Mouse (Mus musculus) forebrain, embryonic 13.5 days (tissue): ENCODE data around the gene Slco4a1. TPM values are rescaled to one million over a fixed set of nuclear protein-coding genes. Genes with fewer than 3 reads are reported as not detected.

ENCODE experiments used
- ATAC-seq: fragments of 200-750 bp; cut with Nextera tagmentation; 2 replicates; pipeline ENCODE4 v1.8.0; 2017
- H3K27ac ChIP-seq: fragments of 300-500 bp; sonication (generic); 2 replicates; pipeline ENCODE4 v1.5.1; 2015; ENCODE audit warnings: inconsistent platforms, mild to moderate bottlenecking, moderate library complexity
- H3K27me3 ChIP-seq: fragments of 300-500 bp; sonication (generic); 2 replicates; pipeline ENCODE4 v1.6.1; 2015; ENCODE audit warnings: mild to moderate bottlenecking, inconsistent platforms
- H3K36me3 ChIP-seq: fragments of 300-500 bp; sonication (generic); 2 replicates; pipeline ENCODE4 v1.6.1; 2015; ENCODE audit warnings: mild to moderate bottlenecking, inconsistent platforms; ENCODE audit not compliant: poor library complexity, severe bottlenecking
- H3K4me1 ChIP-seq: fragments of 300-500 bp; sonication (generic); 2 replicates; pipeline ENCODE4 v1.6.1; 2015; ENCODE audit warnings: inconsistent platforms
- H3K4me2 ChIP-seq: fragments of 300-500 bp; sonication (generic); 2 replicates; pipeline ENCODE4 v1.6.1; 2015; ENCODE audit warnings: inconsistent platforms, mild to moderate bottlenecking, moderate library complexity
- H3K4me3 ChIP-seq: fragments of 300-500 bp; sonication (generic); 2 replicates; pipeline ENCODE4 v1.5.1; 2015; ENCODE audit warnings: mild to moderate bottlenecking, inconsistent platforms
- H3K9ac ChIP-seq: fragments of 300-500 bp; sonication (generic); 2 replicates; pipeline ENCODE4 v1.6.1; 2015; ENCODE audit warnings: mild to moderate bottlenecking, inconsistent platforms
- H3K9me3 ChIP-seq: fragments of 300-500 bp; sonication (generic); replicated peaks from 2 replicates; pipeline ENCODE4 v1.6.1; 2016; ENCODE audit warnings: inconsistent platforms
- WGBS: fragments of 180-500 bp; shearing (Covaris S2); methylation state at CpG from one replicate; pipeline ENCODE4 v1.1.7; 2015; 5-methylcytosine and 5-hydroxymethylcytosine counted together
- polyA plus RNA-seq: library from polyadenylated mRNA; unstranded; fragments of >200 nt; fragmentation: Nextera tagmentation; extraction: Ambion mirVana; gene quantifications from 2 replicates; pipeline ENCODE4 v1.2.1, GENCODE M21; 2015

Gene Slco4a1
- polyA plus RNA-seq, 1 experiment from 2014 or later, result 1.1 TPM

- Histone ChIP-seq H3K4me1 (peaks cover 52% of the 10 kb centered on the region), H3K9ac (no peak overlapping the region), H3K4me2 (no peak overlapping the region), H3K27me3 (peaks cover 3% of the 10 kb centered on the region; the same call in 1 of the 2 replicates), H3K27ac (peak overlapping the region; percentile 32), H3K36me3 (no peaks in the 10 kb centered on the region), H3K9me3 (no peaks in the 10 kb centered on the region), H3K4me3 (no peak overlapping the region)
- ATAC-seq, result no peak
- 64% methylated on average over 4 of the region's 4 CpGs for WGBS
Observed at GRCm38 (mm10) chr2:180484882-180485281, 28.8 kb downstream of the Slco4a1 start.

- no peak for ATAC-seq
- H3K4me1 ChIP-seq, result peaks cover 52% of the 10 kb centered on the region
- no peaks in the 10 kb centered on the region for H3K36me3 ChIP-seq
- H3K27ac ChIP-seq, result peak overlapping the region; percentile 32
- WGBS, result 36% methylated on average over 3 of the region's 3 CpGs
- H3K27me3 ChIP-seq, result peaks cover 3% of the 10 kb centered on the region; the same call in 1 of the 2 replicates
- no peak overlapping the region for H3K4me3 ChIP-seq
- no peak overlapping the region for H3K4me2 ChIP-seq
- H3K9ac ChIP-seq, result no peak overlapping the region
- no peaks in the 10 kb centered on the region for H3K9me3 ChIP-seq
Observed at GRCm38 (mm10) chr2:180485306-180485705, 29.3 kb downstream of the Slco4a1 start.

GRCm38 (mm10) chr2:180488210-180488751 lies 32.2 kb downstream of the Slco4a1 start:
- Histone ChIP-seq H3K4me2 (peak overlapping the region; percentile 58), H3K27me3 (0 out of 2 replicates have a peak, but pooled peaks cover 3% of the 10 kb centered on the region), H3K9me3 (no peaks in the 10 kb centered on the region), H3K27ac (peak overlapping the region; percentile 81), H3K4me1 (peaks cover 30% of the 10 kb centered on the region), H3K4me3 (peak overlapping the region; percentile 28), H3K36me3 (no peaks in the 10 kb centered on the region), H3K9ac (peak overlapping the region; percentile 32; the same call in 1 of the 2 replicates)
- ATAC-seq, result peak; percentile 81
- 3% methylated on average over 17 of the region's 17 CpGs for WGBS

GRCm38 (mm10) chr2:180495906-180496305 lies 39.9 kb downstream of the Slco4a1 start:
- no peak for ATAC-seq
- WGBS, result 82% methylated on average over 8 of the region's 8 CpGs
- Histone ChIP-seq H3K27ac (no peak overlapping the region), H3K4me2 (no peak overlapping the region), H3K9ac (no peak overlapping the region), H3K4me3 (no peak overlapping the region), H3K27me3 (peaks cover 38% of the 10 kb centered on the region), H3K4me1 (peaks cover 23% of the 10 kb centered on the region), H3K36me3 (no peaks in the 10 kb centered on the region), H3K9me3 (no peaks in the 10 kb centered on the region)

GRCm38 (mm10) chr2:180499741-180500140 lies 43.7 kb downstream of the Slco4a1 start, which contains the start of gene Ntsr1:
TSS of gene Ntsr1 (plus strand) at chr2:180499976.
- Histone ChIP-seq H3K36me3 (no peaks in the 10 kb centered on the region), H3K9ac (peak within 1 kb of the TSS; percentile 67), H3K9me3 (no peaks in the 10 kb centered on the region), H3K4me2 (peak within 1 kb of the TSS; percentile 75), H3K4me1 (peaks cover 36% of the 10 kb centered on the region), H3K4me3 (peak within 1 kb of the TSS; percentile 41), H3K27me3 (peaks cover 58% of the 10 kb centered on the region), H3K27ac (no peak within 1 kb of the TSS)
- under 1% methylated on average over 30 of the region's 30 CpGs for WGBS
- peak; percentile 52 for ATAC-seq

- ATAC-seq, result no peak; the same call in 1 of the 2 replicates
- peaks cover 53% of the 10 kb centered on the region for H3K27me3 ChIP-seq
- no peaks in the 10 kb centered on the region for H3K36me3 ChIP-seq
- WGBS, result 42% methylated on average over 13 of the region's 13 CpGs
- peak overlapping the region; percentile 41 for H3K4me3 ChIP-seq
- no peak overlapping the region for H3K27ac ChIP-seq
- no peaks in the 10 kb centered on the region for H3K9me3 ChIP-seq
- peak overlapping the region; percentile 75 for H3K4me2 ChIP-seq
- no peak overlapping the region for H3K9ac ChIP-seq
- peaks cover 36% of the 10 kb centered on the region for H3K4me1 ChIP-seq
Observed at GRCm38 (mm10) chr2:180500726-180501125, 44.7 kb downstream of the Slco4a1 start.

- Histone ChIP-seq H3K4me3 (no peak overlapping the region; the same call in 1 of the 2 replicates), H3K4me2 (peak overlapping the region; percentile 75), H3K36me3 (no peaks in the 10 kb centered on the region), H3K9me3 (no peaks in the 10 kb centered on the region), H3K4me1 (peaks cover 40% of the 10 kb centered on the region), H3K9ac (no peak overlapping the region), H3K27ac (no peak overlapping the region), H3K27me3 (peaks cover 53% of the 10 kb centered on the region)
- 0 out of 2 replicates have a peak, but pooled peaks have one; percentile 9 for ATAC-seq
- 41% methylated on average over 9 of the region's 9 CpGs for WGBS
Observed at GRCm38 (mm10) chr2:180501217-180501967, 45.3 kb downstream of the Slco4a1 start.

GRCm38 (mm10) chr2:180506281-180506680 lies 50.2 kb downstream of the Slco4a1 start:
- 10% methylated on average over 5 of the region's 5 CpGs for WGBS
- H3K4me2 ChIP-seq, result peak overlapping the region; percentile 25; the same call in 1 of the 2 replicates
- no peak overlapping the region for H3K9ac ChIP-seq
- no peak overlapping the region for H3K4me3 ChIP-seq
- H3K36me3 ChIP-seq, result no peaks in the 10 kb centered on the region
- peak overlapping the region; percentile 67 for H3K27ac ChIP-seq
- peaks cover 35% of the 10 kb centered on the region for H3K4me1 ChIP-seq
- H3K27me3 ChIP-seq, result peaks cover 16% of the 10 kb centered on the region
- ATAC-seq, result peak; percentile 29; the same call in 1 of the 2 replicates
- no peaks in the 10 kb centered on the region for H3K9me3 ChIP-seq

- Histone ChIP-seq H3K36me3 (no peaks in the 10 kb centered on the region), H3K27me3 (peaks cover 4% of the 10 kb centered on the region; the same call in 1 of the 2 replicates), H3K4me3 (no peak overlapping the region), H3K27ac (no peak overlapping the region), H3K9ac (no peak overlapping the region), H3K9me3 (no peaks in the 10 kb centered on the region), H3K4me1 (peaks cover 43% of the 10 kb centered on the region), H3K4me2 (no peak overlapping the region)
- ATAC-seq, result no peak
- 48% methylated on average over 14 of the region's 14 CpGs for WGBS
Observed at GRCm38 (mm10) chr2:180508455-180509115, 52.5 kb downstream of the Slco4a1 start.

GRCm38 (mm10) chr2:180510867-180511266 lies 54.8 kb downstream of the Slco4a1 start:
- Histone ChIP-seq H3K4me1 (peaks cover 48% of the 10 kb centered on the region), H3K4me2 (no peak overlapping the region), H3K27me3 (peaks cover 12% of the 10 kb centered on the region; the same call in 1 of the 2 replicates), H3K4me3 (no peak overlapping the region), H3K36me3 (no peaks in the 10 kb centered on the region), H3K27ac (no peak overlapping the region), H3K9ac (no peak overlapping the region), H3K9me3 (no peaks in the 10 kb centered on the region)
- WGBS, result 94% methylated on average over 5 of the region's 5 CpGs
- no peak for ATAC-seq

- H3K27ac ChIP-seq, result peak overlapping the region; percentile 25
- 63% methylated on average over 13 of the region's 13 CpGs for WGBS
- H3K9ac ChIP-seq, result no peak overlapping the region
- H3K4me1 ChIP-seq, result peaks cover 36% of the 10 kb centered on the region
- no peak overlapping the region for H3K4me2 ChIP-seq
- peaks cover 13% of the 10 kb centered on the region; the same call in 1 of the 2 replicates for H3K27me3 ChIP-seq
- ATAC-seq, result no peak
- no peaks in the 10 kb centered on the region for H3K9me3 ChIP-seq
- H3K4me3 ChIP-seq, result no peak overlapping the region
- no peaks in the 10 kb centered on the region for H3K36me3 ChIP-seq
Observed at GRCm38 (mm10) chr2:180511875-180512661, 56.0 kb downstream of the Slco4a1 start.
